Mouse (Mus musculus) E14TG2a.4 (cell line): ENCODE data around the gene Gramd4.

Experiments used
- CTCF ChIP-seq: conservative IDR thresholded peaks from 2 replicates; pipeline ENCODE4 v1.5.1; 2014; ENCODE audit warnings: low read length
- POU5F1 ChIP-seq: IDR thresholded peaks from 2 replicates; pipeline ENCODE4 v1.6.1; 2014; ENCODE audit warnings: low read length, borderline replicate concordance

DNA sequence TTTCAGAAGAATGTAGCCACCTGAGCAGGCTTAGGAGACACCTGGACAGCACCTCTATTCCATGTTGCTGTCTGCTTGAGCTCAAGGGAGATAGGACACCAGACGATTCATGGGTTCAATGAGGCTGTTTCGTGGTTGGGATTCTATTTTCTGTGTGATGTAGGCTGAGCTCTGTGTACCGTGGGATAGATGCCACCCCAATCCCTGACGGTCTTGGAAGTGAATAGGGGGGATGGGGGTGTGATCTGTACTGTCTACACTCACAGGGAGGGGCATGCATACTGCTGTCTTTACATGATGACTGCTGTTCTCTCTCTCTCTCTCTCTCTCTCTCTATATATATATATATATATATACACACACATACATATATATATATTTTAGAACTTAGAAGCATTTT lies 7.9 kb downstream of the Gramd4 start:
- no peak for TF ChIP-seq CTCF
- TF ChIP-seq POU5F1, result no peak
